Mouse (Mus musculus): ENCODE results near the gene Ttc39d.

The Ttc39d gene

GRCm38 (mm10) chr17:80255208-80255607 lies 47.9 kb downstream of the Ttc39d start:
- no peak for DNase-seq (ENCODE audit: extremely low read depth, low read depth, low spot score)

DNA sequence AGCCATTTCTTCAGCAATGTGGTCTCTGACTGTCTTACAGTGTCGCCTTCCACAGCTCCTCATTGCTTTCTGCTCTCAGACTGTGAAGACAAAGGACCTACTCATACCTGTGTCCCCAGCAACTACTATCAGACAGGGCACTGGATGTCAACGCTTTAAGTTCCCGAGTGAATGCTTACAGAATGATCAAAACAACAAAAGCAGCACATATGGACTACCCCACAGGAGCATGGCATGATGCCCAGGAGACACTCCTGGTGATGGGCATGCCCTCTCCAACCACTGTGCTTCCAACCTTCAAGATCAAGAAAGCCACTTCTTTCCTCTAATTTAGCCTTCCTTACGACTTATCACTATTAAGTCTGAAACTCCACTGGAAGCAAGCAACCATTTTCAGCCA lies 59.8 kb downstream of the Ttc39d start:
- DNase-seq (ENCODE audit: extremely low read depth, low read depth, low spot score), result no peak
